Mouse (Mus musculus) kidney, adult 2 months (tissue): ENCODE measurements around the gene Olfr420.

ENCODE experiments used
- CTCF ChIP-seq: fragments of 200-500 bp; conservative IDR thresholded peaks from 2 replicates; pipeline ENCODE4 v1.5.1; 2011; ENCODE audit warnings: low read depth, mild to moderate bottlenecking, control low read depth, low read length, moderate library complexity, mixed read lengths; ENCODE audit not compliant: insufficient read depth, insufficient read length
- POLR2A ChIP-seq: fragments of 200-500 bp; IDR thresholded peaks from one replicate; pipeline ENCODE4 v1.6.1; 2011; ENCODE audit warnings: low read depth, low read length, control low read depth

- TF ChIP-seq POLR2A (no peak), CTCF (no peak)
Measured at GRCm38 (mm10) chr1:174159095-174159494, 3.7 kb downstream of the Olfr420 start.
